Mouse (Mus musculus) gastrocnemius, postnatal 25 days (tissue): ENCODE measurements around the gene Acsbg2. TPM values are rescaled to one million over a fixed set of nuclear protein-coding genes. Genes with fewer than 3 reads are reported as not detected.
"Not testable (repeated sequence)": the region's sequence is repeated elsewhere in the genome, so short reads cannot be mapped to it uniquely, and the experiment has no call there.

Source experiments
- DNase-seq: peaks from one replicate; pipeline ENCODE4 v3.0.0; 2022
- long read RNA-seq, 2 experiments: library from polyadenylated mRNA; stranded (forward); transcript quantifications; one replicate each; pipeline ENCODE4 v2.0.0; 2021
- total RNA-seq, 2 experiments: library from RNA; stranded (reverse); gene quantifications; 1 replicate in 1 of 2; 2 replicates in 1 of 2; pipeline ENCODE4 v1.2.3; 2021

The Acsbg2 gene
- total RNA-seq, result not detected
- long read RNA-seq, experiment 1, result 0 reads
- long read RNA-seq, experiment 2, result 0 reads

GRCm38 (mm10) chr17:56874237-56874636 is at the start of gene Acsbg2:
Gene Acsbg2, minus strand, starts transcription at chr17:56874447.
- no peak for DNase-seq

DNA sequence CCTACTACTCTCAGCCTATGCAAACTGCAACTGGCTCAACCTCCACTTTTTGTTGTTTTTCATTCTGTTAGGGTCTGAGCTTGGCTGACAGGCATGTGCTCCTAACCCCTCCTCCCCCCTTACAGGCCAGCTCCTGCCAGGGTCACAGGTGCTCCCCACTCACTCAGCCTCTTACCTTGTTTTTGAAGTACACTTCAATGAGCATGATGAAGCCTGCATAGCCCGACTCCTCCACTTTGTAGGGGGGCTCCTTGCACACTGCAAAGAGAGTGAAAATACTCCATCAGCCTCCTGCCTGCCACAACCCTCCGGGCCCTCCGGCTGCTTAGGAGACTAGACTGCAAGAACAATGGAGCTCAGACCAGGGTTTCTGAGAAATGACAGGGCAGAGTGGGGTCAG is 45.5 kb upstream of the Acsbg2 start:
- no peak for DNase-seq

- no peak for DNase-seq
Measured at GRCm38 (mm10) chr17:56917166-56917565, 42.9 kb upstream of the Acsbg2 start.

DNA sequence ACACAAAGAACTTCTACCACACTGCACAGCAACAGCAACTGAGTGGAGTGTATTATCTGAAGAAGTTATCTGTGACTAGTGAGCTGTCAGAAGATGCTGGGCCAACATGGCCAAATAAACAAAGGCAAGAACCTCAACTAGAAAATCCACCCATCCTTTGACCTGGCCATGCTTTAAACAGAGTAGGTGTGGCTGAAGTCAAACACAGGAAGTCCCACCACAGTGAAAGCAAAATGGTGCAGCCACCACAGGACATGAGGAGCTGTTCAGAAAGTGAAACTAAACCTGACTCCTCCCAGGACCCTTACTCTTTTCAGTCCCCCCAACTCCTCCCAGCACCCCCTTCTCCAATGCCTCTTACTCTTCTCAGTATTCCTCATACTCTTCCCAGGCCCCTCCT is 39.2 kb upstream of the Acsbg2 start:
- DNase-seq, result no peak

- DNase-seq, result no peak
Measured at GRCm38 (mm10) chr17:56913023-56913422, 38.8 kb upstream of the Acsbg2 start.

GRCm38 (mm10) chr17:56909764-56910163 is 35.5 kb upstream of the Acsbg2 start:
- not testable (repeated sequence) for DNase-seq

- no peak for DNase-seq
Measured at GRCm38 (mm10) chr17:56907887-56908286, 33.6 kb upstream of the Acsbg2 start.

DNA sequence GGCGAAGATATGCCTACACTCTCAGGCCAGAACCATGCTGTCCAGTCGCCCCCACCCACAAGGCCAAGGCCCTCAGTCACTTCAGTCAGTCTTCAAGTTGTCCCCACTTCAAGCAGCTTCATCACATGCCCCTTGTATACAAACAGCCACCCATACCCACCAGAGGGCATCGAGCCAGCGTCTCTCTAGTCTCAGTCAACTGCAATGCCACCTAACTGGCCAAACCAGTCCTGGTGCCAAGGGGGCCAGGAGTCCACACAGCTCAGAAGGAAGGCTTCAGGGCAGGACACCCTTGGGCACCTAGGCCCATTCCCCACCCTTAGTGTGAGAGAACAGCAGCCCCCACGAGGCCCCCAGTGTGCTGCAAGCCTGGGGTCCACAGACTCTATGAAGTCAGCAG is 32.8 kb upstream of the Acsbg2 start:
- DNase-seq, result no peak

DNA sequence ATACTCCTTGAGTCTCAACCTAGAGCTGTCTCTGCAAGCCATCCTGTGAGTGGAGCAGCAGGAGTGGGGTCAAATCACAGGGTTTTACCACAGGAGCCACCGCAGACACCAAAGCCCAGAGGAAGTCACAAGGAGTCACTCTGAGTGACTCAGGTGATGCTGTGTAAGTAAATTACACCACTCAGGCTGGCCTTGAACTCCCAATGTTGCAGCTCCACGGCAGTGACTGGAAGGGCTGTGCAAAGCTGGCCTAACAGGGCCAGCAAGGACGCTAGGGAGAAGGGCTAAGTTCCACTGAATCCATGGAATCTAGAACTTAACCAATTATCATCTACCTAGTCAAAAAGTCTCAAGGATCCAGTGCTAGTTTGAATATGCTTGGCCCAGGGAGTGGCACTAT is 31.9 kb upstream of the Acsbg2 start:
- DNase-seq, result no peak

- no peak for DNase-seq
Measured at GRCm38 (mm10) chr17:56902698-56903097, 28.5 kb upstream of the Acsbg2 start.

DNA sequence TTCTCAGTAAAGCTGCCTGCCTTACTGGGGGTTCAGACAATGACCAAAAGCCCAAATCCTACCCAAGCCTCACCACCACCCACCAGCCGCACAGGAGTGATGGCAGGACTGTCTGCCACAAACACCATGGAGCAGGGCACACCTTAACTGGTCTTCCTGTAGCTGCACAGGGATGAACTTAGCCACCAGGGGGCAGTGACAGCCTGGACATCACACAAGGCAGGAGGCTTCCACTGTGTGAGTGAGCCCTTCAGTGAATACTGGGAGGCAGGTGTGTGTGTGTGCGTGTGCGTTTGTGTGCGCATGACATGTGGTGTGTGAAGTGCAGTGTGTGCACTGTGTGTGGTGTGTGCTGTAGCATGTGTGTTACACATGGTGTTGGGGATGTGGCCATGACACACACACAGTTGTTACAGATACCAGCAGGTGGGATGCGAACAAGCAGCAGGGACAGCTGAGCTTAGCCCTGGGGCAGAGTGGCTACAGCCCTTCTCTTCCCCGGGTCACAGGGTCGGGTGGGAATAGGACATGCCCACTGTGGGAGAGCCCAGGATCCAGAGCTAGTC is 23.5 kb upstream of the Acsbg2 start:
- DNase-seq, result peak; percentile 54

DNA sequence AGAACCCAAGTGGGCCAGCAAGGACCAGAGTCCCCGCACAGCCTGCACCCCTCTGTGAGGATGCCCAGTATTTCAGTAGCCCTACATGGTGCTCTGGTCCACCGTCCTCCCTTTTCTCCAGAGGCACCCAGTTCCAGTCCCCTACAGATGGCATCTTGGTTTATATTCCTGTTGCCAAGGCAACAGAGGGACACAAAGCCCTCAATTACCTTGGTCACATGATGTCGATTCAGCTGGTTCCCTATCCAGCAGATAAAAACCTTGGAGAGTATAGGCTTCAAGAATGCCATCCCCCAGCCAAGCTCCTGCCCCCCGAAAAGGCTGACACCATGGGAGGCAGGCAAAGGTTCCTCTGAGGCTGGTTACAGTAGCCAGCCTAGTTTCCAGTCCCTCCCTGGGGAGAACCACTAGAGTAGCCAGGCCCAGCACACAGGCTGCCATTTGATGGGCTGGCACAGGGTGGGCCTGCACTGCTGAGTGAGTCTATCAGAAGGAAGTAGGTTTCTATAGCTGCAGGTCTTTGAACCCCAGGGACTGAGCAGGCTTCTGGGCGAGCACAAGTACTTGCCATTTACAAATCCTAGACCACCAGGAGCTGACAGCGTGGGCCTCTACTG is 22.4 kb upstream of the Acsbg2 start:
- DNase-seq, result no peak

- DNase-seq, result no peak
Measured at GRCm38 (mm10) chr17:56895368-56895918, 21.2 kb upstream of the Acsbg2 start.

- no peak for DNase-seq
Measured at GRCm38 (mm10) chr17:56890018-56890417, 15.8 kb upstream of the Acsbg2 start.

- no peak for DNase-seq
Measured at GRCm38 (mm10) chr17:56888050-56888449, 13.8 kb upstream of the Acsbg2 start.

DNA sequence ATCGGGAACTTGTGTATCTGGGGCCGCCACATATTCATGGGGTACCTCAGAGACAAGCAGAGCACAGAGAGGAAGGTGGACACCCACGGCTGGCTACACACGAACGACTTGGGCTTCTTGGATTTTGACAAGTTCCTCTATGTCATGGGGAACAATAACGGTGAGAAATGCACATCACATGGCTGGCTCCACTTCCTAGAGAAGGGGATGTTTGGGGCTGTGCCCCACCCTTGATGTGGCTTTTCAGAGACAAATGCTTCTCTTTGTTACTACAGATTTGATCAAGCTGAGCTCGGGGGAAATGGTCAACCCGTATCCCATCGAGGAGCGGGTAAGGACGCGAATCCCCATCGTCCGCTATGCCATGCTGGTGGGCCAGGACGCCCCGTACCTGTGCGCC is 10.6 kb upstream of the Acsbg2 start:
- DNase-seq, result no peak

GRCm38 (mm10) chr17:56884331-56884730 is 10.1 kb upstream of the Acsbg2 start:
- DNase-seq, result no peak

GRCm38 (mm10) chr17:56883612-56884011 is 9.4 kb upstream of the Acsbg2 start:
- no peak for DNase-seq

DNA sequence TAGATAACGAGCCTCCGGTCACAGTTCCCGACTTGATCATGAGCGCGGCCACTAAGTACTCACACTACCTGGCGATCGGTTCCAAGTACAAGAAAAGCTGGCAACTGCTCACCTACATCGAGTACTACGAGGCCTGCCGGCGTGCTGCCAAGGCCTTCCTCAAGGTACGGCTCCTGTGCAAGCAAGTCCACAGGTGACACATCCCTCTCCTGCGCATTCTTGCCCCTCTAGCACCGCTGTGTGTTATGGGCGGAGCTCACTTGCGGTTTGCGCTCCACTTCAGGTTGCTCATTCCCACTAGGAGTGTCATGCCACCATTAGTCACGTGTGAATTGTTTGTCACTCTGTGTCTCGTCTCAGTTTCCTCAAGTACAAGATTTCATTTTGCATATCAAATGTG is 3.2 kb upstream of the Acsbg2 start:
- no peak for DNase-seq

GRCm38 (mm10) chr17:56876981-56877380 is 2.7 kb upstream of the Acsbg2 start:
- DNase-seq, result no peak

- DNase-seq, result no peak
Measured at GRCm38 (mm10) chr17:56876465-56876864, 2.2 kb upstream of the Acsbg2 start.

DNA sequence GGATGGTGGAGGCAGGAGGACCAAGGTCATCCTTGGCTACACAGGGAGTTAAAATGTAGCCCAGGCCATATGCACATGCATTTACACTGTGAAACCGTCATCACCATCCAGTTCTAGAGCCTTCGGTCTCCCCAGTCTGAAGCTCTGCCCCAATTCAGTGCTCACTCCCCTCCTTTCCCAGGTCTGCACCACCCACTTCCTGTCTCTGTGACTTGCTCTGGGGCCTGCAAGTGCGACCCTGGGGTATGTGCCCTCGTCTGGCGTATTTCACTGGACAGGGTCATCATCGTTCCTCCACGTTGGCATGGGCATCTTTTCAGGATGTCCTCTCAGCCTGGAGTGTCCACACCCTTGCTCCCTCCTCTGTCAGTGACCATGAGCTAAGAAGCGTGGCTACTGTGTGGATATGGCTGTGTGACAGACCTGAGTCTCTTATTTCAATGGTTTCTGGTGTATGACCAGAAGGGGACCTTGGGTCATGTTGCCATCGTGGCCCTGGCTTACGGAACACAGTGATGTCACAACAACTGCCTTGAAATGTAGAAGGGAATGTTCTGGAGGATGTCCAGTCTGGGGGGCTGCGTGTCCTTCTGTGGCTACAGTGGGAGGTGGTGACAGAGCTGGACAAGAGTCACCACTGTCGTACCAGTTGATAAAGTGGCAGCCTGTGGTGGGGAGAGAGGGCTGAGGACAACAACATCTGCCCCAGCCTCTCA is 847 bp upstream of the Acsbg2 start, which contains the start of gene 1700061G19Rik:
TSS of gene 1700061G19Rik (plus strand) at position 542 of the 716 bp plus-strand sequence.
- no peak for DNase-seq

GRCm38 (mm10) chr17:56872512-56872911 is 1.7 kb downstream of the Acsbg2 start:
- DNase-seq, result no peak
